Mouse (Mus musculus): ENCODE data around the gene Hemk1. TPM values are rescaled to one million over a fixed set of nuclear protein-coding genes. Genes with fewer than 3 reads are reported as not detected.

Gene Hemk1
- polyA plus RNA-seq, 1 experiment from 2014 or later: 9.8 TPM

DNA sequence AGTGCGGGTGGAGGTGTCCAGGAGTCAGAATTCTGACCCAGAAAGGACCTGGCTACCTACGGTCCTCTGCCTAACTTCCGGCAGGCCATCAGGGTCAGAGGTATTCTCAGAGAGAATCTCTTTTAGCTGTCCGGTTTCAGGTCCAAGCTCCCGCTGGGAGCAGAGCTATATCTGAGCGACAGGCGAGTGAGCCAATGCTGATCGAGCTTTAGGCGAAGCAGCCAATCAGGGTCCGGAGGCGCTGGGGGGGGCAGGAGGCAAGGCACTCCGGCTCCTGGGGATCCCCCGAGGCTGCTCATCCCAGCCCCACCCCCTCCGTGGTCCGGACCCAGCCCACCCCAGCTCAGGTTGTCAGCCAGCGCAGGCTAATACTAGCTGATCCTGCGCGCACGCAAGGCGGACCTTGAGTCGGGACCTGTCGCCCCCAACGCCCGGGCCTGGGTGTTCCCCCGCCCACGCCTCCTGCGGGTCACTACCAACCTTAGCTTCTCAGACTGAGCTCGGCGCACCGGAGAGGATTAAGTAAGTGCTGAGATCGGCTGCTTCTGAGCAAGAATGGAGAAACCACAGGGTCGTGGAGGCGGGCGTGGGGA is 2.2 kb upstream of the Hemk1 start, which contains the start of gene 6430571L13Rik:
6430571L13Rik (plus strand) TSS at position 336 of the 593 bp plus-strand sequence.
- H3K4me2 ChIP-seq (ENCODE audit: low read depth, low read length): peak within 1 kb of the TSS; percentile 86
- H3K4me3 ChIP-seq (ENCODE audit: low read depth, low read length): peak within 1 kb of the TSS; percentile 58
- peaks cover 10% of the 10 kb centered on the region; the same call in 1 of the 2 replicates for H3K4me1 ChIP-seq (ENCODE audit: control insufficient read depth, insufficient read depth, low read length)
- no peaks in the 10 kb centered on the region for H3K9me3 ChIP-seq (ENCODE audit: control insufficient read depth, low read length)
- no peaks in the 10 kb centered on the region for H3K36me3 ChIP-seq (ENCODE audit: control insufficient read depth, insufficient read depth, low read length)
- ATAC-seq (ENCODE audit: low read depth) (peak; percentile 94), DNase-seq (ENCODE audit: low spot score) (peak; percentile 97)
- peak within 1 kb of the TSS; percentile 68 for H3K9ac ChIP-seq (ENCODE audit: low read depth, low read length)
- H3K27ac ChIP-seq (replicated peaks; ENCODE audit: low read depth, low read length): no peak within 1 kb of the TSS
- H3K27me3 ChIP-seq (replicated peaks; ENCODE audit: control insufficient read depth, insufficient read depth, low read length): 0 out of 2 replicates have a peak, but pooled peaks cover 2% of the 10 kb centered on the region
- whole genome bisulfite sequencing: under 1% methylated on average over 32 of the region's 34 CpGs

DNA sequence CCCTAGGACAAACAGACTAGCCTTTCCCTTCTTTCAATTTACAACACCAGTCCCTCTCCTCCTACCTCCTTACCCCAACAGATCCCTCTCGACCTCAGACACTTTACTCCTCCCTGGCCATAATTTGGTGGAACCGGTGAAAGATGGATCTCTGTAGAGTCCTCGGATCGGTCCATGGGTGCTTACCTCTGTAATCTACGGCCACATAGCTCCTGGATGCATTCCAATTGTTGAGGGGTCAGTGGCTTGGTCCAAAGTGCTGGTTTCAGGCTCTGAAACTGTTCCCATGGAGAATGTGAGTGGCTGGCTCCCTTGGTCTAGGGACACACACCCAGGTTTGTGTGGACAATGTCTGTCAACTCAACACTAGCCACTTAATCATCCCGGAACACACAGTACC is 1.8 kb downstream of the Hemk1 start:
- H3K36me3 ChIP-seq (ENCODE audit: control insufficient read depth, insufficient read depth, low read length): peaks cover 8% of the 10 kb centered on the region; the same call in 1 of the 2 replicates
- no peak for ATAC-seq (ENCODE audit: low read depth)
- WGBS: 86% methylated on average over 6 of the region's 6 CpGs
- H3K4me1 ChIP-seq (ENCODE audit: control insufficient read depth, insufficient read depth, low read length): peaks cover 10% of the 10 kb centered on the region; the same call in 1 of the 2 replicates
- no peak overlapping the region for H3K9ac ChIP-seq (ENCODE audit: low read depth, low read length)
- no peak overlapping the region for H3K27ac ChIP-seq (replicated peaks; ENCODE audit: low read depth, low read length)
- no peak overlapping the region for H3K4me2 ChIP-seq (ENCODE audit: low read depth, low read length)
- H3K4me3 ChIP-seq (ENCODE audit: low read depth, low read length): no peak overlapping the region
- no peaks in the 10 kb centered on the region for H3K9me3 ChIP-seq (ENCODE audit: control insufficient read depth, low read length)
- DNase-seq (ENCODE audit: low spot score): no peak
- H3K27me3 ChIP-seq (replicated peaks; ENCODE audit: control insufficient read depth, insufficient read depth, low read length): no peaks in the 10 kb centered on the region

DNA sequence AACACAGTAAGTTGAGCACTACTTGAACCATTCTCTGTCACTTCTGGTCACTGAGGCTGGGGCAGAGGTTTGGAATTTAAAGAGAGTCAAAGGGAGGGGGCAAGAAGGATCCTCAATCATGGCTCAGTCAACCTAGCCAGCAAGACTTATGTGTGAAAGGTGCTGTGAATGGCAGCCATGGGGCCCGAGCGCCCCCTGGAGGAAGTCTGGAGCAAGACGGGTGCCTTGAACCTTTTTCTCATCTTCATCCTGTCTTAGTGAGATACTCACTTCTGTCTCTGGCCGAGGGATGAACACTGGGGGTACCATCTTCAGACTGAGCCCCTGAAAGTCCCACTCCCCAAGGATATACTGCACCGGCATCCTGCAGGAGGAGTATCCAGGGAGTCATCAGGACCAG is 2.2 kb downstream of the Hemk1 start:
- WGBS: 10% methylated on average over 5 of the region's 5 CpGs
- ATAC-seq (ENCODE audit: low read depth): no peak
- DNase-seq (ENCODE audit: low spot score): peak; percentile 39
- Histone ChIP-seq H3K4me3 (ENCODE audit: low read depth, low read length) (no peak overlapping the region), H3K27me3 (replicated peaks; ENCODE audit: control insufficient read depth, insufficient read depth, low read length) (no peaks in the 10 kb centered on the region), H3K27ac (replicated peaks; ENCODE audit: low read depth, low read length) (no peak overlapping the region), H3K9ac (ENCODE audit: low read depth, low read length) (no peak overlapping the region), H3K36me3 (ENCODE audit: control insufficient read depth, insufficient read depth, low read length) (peaks cover 8% of the 10 kb centered on the region; the same call in 1 of the 2 replicates), H3K9me3 (ENCODE audit: control insufficient read depth, low read length) (no peaks in the 10 kb centered on the region), H3K4me1 (ENCODE audit: control insufficient read depth, insufficient read depth, low read length) (peaks cover 10% of the 10 kb centered on the region; the same call in 1 of the 2 replicates), H3K4me2 (ENCODE audit: low read depth, low read length) (no peak overlapping the region)

DNA sequence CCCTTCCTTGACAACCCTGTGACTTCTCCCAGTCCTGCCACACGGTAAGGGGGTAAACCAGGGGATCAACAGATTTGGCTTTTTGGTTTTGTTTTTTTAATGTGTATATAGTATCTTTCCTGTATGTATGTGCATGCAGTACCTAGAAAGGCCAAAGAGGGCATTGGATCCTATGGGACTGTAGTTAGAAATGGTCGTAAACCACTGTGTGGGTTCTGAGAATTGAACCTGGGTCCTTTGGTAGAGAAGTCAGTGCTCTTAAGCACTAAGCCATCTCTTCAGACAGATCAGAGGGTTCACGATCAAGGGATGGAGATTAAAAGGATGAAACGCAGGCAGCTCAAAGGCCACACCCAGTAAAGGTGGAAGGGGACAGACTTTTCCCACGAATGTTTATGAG is 3.1 kb downstream of the Hemk1 start:
- Histone ChIP-seq H3K9me3 (ENCODE audit: control insufficient read depth, low read length) (no peaks in the 10 kb centered on the region), H3K9ac (ENCODE audit: low read depth, low read length) (no peak overlapping the region), H3K4me3 (ENCODE audit: low read depth, low read length) (no peak overlapping the region), H3K4me2 (ENCODE audit: low read depth, low read length) (no peak overlapping the region), H3K36me3 (ENCODE audit: control insufficient read depth, insufficient read depth, low read length) (peaks cover 8% of the 10 kb centered on the region; the same call in 1 of the 2 replicates), H3K27me3 (replicated peaks; ENCODE audit: control insufficient read depth, insufficient read depth, low read length) (no peaks in the 10 kb centered on the region), H3K27ac (replicated peaks; ENCODE audit: low read depth, low read length) (no peak overlapping the region), H3K4me1 (ENCODE audit: control insufficient read depth, insufficient read depth, low read length) (peaks cover 10% of the 10 kb centered on the region; the same call in 1 of the 2 replicates)
- no peak for DNase-seq (ENCODE audit: low spot score)
- no peak for ATAC-seq (ENCODE audit: low read depth)
- 84% methylated on average over 5 of the region's 5 CpGs for WGBS

DNA sequence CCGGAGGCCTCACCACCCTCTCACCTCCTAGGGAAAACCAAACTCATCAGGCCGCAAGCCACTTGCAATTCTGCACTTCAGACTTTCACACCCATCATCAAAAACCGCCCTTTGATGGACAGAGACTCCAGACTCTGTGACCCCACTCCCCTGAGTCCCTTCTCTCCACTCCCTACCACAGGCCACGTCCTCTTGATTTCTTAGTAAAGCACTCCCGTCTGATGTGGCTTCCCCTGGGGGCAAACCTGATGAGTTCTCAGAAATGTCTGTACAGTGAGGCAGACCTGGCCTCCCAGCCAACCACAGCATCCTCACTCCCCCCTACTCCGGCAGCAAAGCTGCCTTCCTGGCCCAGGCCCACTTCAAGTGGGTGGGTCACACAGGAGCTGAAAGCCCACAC is 3.8 kb downstream of the Hemk1 start:
- Histone ChIP-seq H3K27ac (replicated peaks; ENCODE audit: low read depth, low read length) (no peak overlapping the region), H3K9me3 (ENCODE audit: control insufficient read depth, low read length) (no peaks in the 10 kb centered on the region), H3K4me1 (ENCODE audit: control insufficient read depth, insufficient read depth, low read length) (peaks cover 10% of the 10 kb centered on the region; the same call in 1 of the 2 replicates), H3K9ac (ENCODE audit: low read depth, low read length) (no peak overlapping the region), H3K4me3 (ENCODE audit: low read depth, low read length) (no peak overlapping the region), H3K27me3 (replicated peaks; ENCODE audit: control insufficient read depth, insufficient read depth, low read length) (no peaks in the 10 kb centered on the region), H3K4me2 (ENCODE audit: low read depth, low read length) (no peak overlapping the region), H3K36me3 (ENCODE audit: control insufficient read depth, insufficient read depth, low read length) (peaks cover 8% of the 10 kb centered on the region; the same call in 1 of the 2 replicates)
- ATAC-seq (ENCODE audit: low read depth) (no peak), DNase-seq (ENCODE audit: low spot score) (no peak)
- WGBS: 77% methylated on average over 5 of the region's 6 CpGs

DNA sequence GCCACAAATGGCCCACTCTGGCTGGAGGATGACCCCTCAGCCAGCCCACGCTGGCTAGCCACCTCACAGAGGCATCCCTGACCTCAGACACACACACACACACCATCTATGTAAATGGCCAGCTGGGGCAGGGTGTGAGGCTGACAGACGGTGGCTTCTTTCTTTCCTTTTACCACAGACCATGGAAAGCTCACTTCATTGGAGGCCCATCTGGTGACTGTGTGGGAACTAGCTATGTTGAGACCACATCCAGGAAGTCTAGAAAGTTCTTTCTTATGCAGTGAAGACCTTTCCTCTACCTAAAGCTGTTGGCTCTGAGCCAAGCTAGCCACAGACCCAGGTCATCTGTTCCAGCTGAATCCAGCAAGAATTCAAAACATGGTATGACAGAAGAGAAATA is 4.5 kb downstream of the Hemk1 start:
- 49% methylated on average over 2 of the region's 2 CpGs for WGBS
- no peak overlapping the region for H3K4me3 ChIP-seq (ENCODE audit: low read depth, low read length)
- H3K9ac ChIP-seq (ENCODE audit: low read depth, low read length): no peak overlapping the region

DNA sequence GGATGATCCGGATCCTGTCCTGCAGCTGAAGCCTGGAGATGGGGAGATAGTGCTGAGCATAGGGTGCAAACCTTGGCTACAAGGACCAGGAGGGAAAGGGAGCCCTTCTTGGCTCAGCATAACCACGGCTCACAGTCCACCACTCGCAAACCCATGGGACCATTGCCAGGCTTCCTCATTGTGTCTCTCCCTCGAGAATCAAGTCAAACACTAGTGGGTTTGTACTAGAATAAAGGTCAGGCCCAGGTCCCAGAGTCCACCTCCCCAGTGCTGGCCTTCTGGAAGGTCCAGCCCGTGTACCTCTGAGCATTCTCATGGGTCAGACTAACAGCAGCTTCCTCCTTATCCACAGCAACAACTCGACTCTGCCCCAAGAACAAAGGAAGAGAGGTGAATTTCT is 7.4 kb downstream of the Hemk1 start:
- H3K4me3 ChIP-seq (ENCODE audit: low read depth, low read length): no peak overlapping the region
- DNase-seq (ENCODE audit: low spot score) (no peak), ATAC-seq (ENCODE audit: low read depth) (no peak)
- 75% methylated on average over 6 of the region's 6 CpGs for WGBS
- H3K36me3 ChIP-seq (ENCODE audit: control insufficient read depth, insufficient read depth, low read length): peaks cover 15% of the 10 kb centered on the region; the same call in 1 of the 2 replicates
- no peaks in the 10 kb centered on the region for H3K9me3 ChIP-seq (ENCODE audit: control insufficient read depth, low read length)
- no peaks in the 10 kb centered on the region for H3K27me3 ChIP-seq (replicated peaks; ENCODE audit: control insufficient read depth, insufficient read depth, low read length)
- H3K4me1 ChIP-seq (ENCODE audit: control insufficient read depth, insufficient read depth, low read length): no peaks in the 10 kb centered on the region
- no peak overlapping the region for H3K9ac ChIP-seq (ENCODE audit: low read depth, low read length)
- no peak overlapping the region for H3K4me2 ChIP-seq (ENCODE audit: low read depth, low read length)
- H3K27ac ChIP-seq (replicated peaks; ENCODE audit: low read depth, low read length): no peak overlapping the region

More for the DNA sequence above, 4.5 kb downstream of the Hemk1 start:
- Histone ChIP-seq H3K9me3 (ENCODE audit: control insufficient read depth, low read length) (no peaks in the 10 kb centered on the region), H3K36me3 (ENCODE audit: control insufficient read depth, insufficient read depth, low read length) (peaks cover 8% of the 10 kb centered on the region; the same call in 1 of the 2 replicates), H3K4me2 (ENCODE audit: low read depth, low read length) (no peak overlapping the region), H3K27ac (replicated peaks; ENCODE audit: low read depth, low read length) (no peak overlapping the region), H3K27me3 (replicated peaks; ENCODE audit: control insufficient read depth, insufficient read depth, low read length) (no peaks in the 10 kb centered on the region), H3K4me1 (ENCODE audit: control insufficient read depth, insufficient read depth, low read length) (peaks cover 8% of the 10 kb centered on the region; the same call in 1 of the 2 replicates)
- ATAC-seq (ENCODE audit: low read depth): no peak
- no peak for DNase-seq (ENCODE audit: low spot score)

DNA sequence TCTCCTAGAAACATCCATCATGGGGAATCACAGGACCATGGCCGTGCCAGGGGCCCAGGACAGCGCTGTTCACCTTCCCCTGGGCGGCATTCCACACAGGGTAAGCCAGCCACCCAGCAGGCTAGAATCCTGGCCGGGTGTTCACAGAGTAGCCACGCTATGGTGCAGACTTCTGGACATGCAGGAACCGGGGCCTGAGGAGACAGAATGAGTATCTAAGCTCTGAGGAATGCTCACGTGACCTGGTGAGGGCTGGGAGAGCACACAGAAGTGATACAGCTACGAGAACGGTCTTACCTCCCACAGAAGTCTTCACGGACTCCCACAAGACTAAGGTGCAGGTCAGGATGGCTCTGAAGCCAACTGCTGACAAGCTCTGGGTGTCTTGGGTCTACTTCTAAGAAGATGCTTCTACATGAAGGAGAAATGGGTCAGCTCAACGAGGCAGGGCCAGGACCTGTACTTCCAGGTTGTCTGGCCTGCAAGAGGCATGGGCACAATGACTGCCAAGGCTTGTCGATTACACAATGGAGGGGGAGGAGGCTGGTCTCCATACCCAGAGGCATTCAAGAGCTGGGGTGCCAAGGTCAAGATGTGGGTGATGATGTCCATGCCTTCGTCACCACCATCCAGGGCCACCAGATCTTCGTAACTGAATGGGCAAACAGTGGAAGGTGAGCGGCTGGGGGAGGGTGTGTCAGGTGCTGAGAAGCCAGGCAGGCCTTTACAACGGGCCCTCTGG is 10.1 kb downstream of the Hemk1 start:
- ATAC-seq (ENCODE audit: low read depth) (no peak), DNase-seq (ENCODE audit: low spot score) (no peak)
- Histone ChIP-seq H3K4me2 (ENCODE audit: low read depth, low read length) (no peak overlapping the region), H3K9ac (ENCODE audit: low read depth, low read length) (no peak overlapping the region), H3K27ac (replicated peaks; ENCODE audit: low read depth, low read length) (no peak overlapping the region), H3K27me3 (replicated peaks; ENCODE audit: control insufficient read depth, insufficient read depth, low read length) (no peaks in the 10 kb centered on the region), H3K9me3 (ENCODE audit: control insufficient read depth, low read length) (no peaks in the 10 kb centered on the region), H3K4me1 (ENCODE audit: control insufficient read depth, insufficient read depth, low read length) (no peaks in the 10 kb centered on the region), H3K36me3 (ENCODE audit: control insufficient read depth, insufficient read depth, low read length) (peaks cover 10% of the 10 kb centered on the region; the same call in 1 of the 2 replicates), H3K4me3 (ENCODE audit: low read depth, low read length) (no peak overlapping the region)
- WGBS: 85% methylated on average over 16 of the region's 16 CpGs
